Mouse (Mus musculus): ENCODE measurements around the gene Nudt13. TPM values are rescaled to one million over a fixed set of nuclear protein-coding genes. Genes with fewer than 3 reads are reported as not detected.
A peak's percentile ranks its signal among the peaks of the same experiment; 100 is the strongest.
"Not testable (repeated sequence)": the region's sequence is repeated elsewhere in the genome, so short reads cannot be mapped to it uniquely, and the experiment has no call there.

The Nudt13 gene
- polyA plus RNA-seq, 1 experiment from 2014 or later, result 9.3 TPM

GRCm38 (mm10) chr14:20268421-20268820 is 26.1 kb upstream of the Nudt13 start:
- no peak overlapping the region for H3K27ac ChIP-seq (ENCODE audit: low read depth, low read length)

GRCm38 (mm10) chr14:20269082-20269809 is 25.3 kb upstream of the Nudt13 start, which contains the start of gene Kcnk16:
Kcnk16 (minus strand) TSS chr14:20269199.
- Histone ChIP-seq H3K4me3 (ENCODE audit: low read depth, low read length) (no peak within 1 kb of the TSS), H3K27me3 (ENCODE audit: control insufficient read depth, insufficient read depth, low read length) (no peaks in the 10 kb centered on the region), H3K4me2 (replicated peaks; ENCODE audit: low read depth, low read length) (no peak within 1 kb of the TSS), H3K9me3 (ENCODE audit: control insufficient read depth, low read length) (no peaks in the 10 kb centered on the region), H3K4me1 (replicated peaks; ENCODE audit: control insufficient read depth, insufficient read depth, low read length) (no peaks in the 10 kb centered on the region), H3K9ac (ENCODE audit: low read depth, low read length) (no peak within 1 kb of the TSS), H3K27ac (ENCODE audit: low read depth, low read length) (no peak within 1 kb of the TSS), H3K36me3 (ENCODE audit: control insufficient read depth, insufficient read depth, low read length) (no peaks in the 10 kb centered on the region)
- DNase-seq (ENCODE audit: low spot score), result no peak
- 78% methylated on average over 6 of the region's 6 CpGs for WGBS
- no peak for ATAC-seq (ENCODE audit: low FRiP score)

More at GRCm38 (mm10) chr14:20268421-20268820, 26.1 kb upstream of the Nudt13 start:
- Histone ChIP-seq H3K9ac (ENCODE audit: low read depth, low read length) (no peak overlapping the region), H3K4me2 (replicated peaks; ENCODE audit: low read depth, low read length) (no peak overlapping the region), H3K9me3 (ENCODE audit: control insufficient read depth, low read length) (no peaks in the 10 kb centered on the region), H3K36me3 (ENCODE audit: control insufficient read depth, insufficient read depth, low read length) (no peaks in the 10 kb centered on the region), H3K27me3 (ENCODE audit: control insufficient read depth, insufficient read depth, low read length) (no peaks in the 10 kb centered on the region), H3K4me1 (replicated peaks; ENCODE audit: control insufficient read depth, insufficient read depth, low read length) (no peaks in the 10 kb centered on the region), H3K4me3 (ENCODE audit: low read depth, low read length) (no peak overlapping the region)
- ATAC-seq (ENCODE audit: low FRiP score), result no peak
- WGBS, result 90% methylated on average over 6 of the region's 6 CpGs
- DNase-seq (ENCODE audit: low spot score), result no peak

GRCm38 (mm10) chr14:20291391-20291790 is 3.1 kb upstream of the Nudt13 start:
- Histone ChIP-seq H3K4me3 (ENCODE audit: low read depth, low read length) (no peak overlapping the region), H3K27me3 (ENCODE audit: control insufficient read depth, insufficient read depth, low read length) (no peaks in the 10 kb centered on the region), H3K4me2 (replicated peaks; ENCODE audit: low read depth, low read length) (no peak overlapping the region), H3K36me3 (ENCODE audit: control insufficient read depth, insufficient read depth, low read length) (no peaks in the 10 kb centered on the region), H3K4me1 (replicated peaks; ENCODE audit: control insufficient read depth, insufficient read depth, low read length) (no peaks in the 10 kb centered on the region), H3K9me3 (ENCODE audit: control insufficient read depth, low read length) (no peaks in the 10 kb centered on the region), H3K9ac (ENCODE audit: low read depth, low read length) (no peak overlapping the region), H3K27ac (ENCODE audit: low read depth, low read length) (no peak overlapping the region)
- ATAC-seq (ENCODE audit: low FRiP score) (no peak), DNase-seq (ENCODE audit: low spot score) (no peak)
- WGBS, result 63% methylated on average over 4 of the region's 4 CpGs

- ATAC-seq (ENCODE audit: low FRiP score), result no peak
- H3K4me3 ChIP-seq (ENCODE audit: low read depth, low read length), result peak overlapping the region; percentile 40
- peak overlapping the region; percentile 47 for H3K4me2 ChIP-seq (replicated peaks; ENCODE audit: low read depth, low read length)
- H3K9ac ChIP-seq (ENCODE audit: low read depth, low read length), result peak overlapping the region; percentile 51; the same call in 1 of the 2 replicates
- DNase-seq (ENCODE audit: low spot score), result peak; percentile 3
- H3K9me3 ChIP-seq (ENCODE audit: control insufficient read depth, low read length), result no peaks in the 10 kb centered on the region
- no peaks in the 10 kb centered on the region for H3K4me1 ChIP-seq (replicated peaks; ENCODE audit: control insufficient read depth, insufficient read depth, low read length)
- 58% methylated on average over 8 of the region's 8 CpGs for WGBS
- H3K36me3 ChIP-seq (ENCODE audit: control insufficient read depth, insufficient read depth, low read length), result no peaks in the 10 kb centered on the region
- no peaks in the 10 kb centered on the region for H3K27me3 ChIP-seq (ENCODE audit: control insufficient read depth, insufficient read depth, low read length)
- H3K27ac ChIP-seq (ENCODE audit: low read depth, low read length), result no peak overlapping the region
Measured at GRCm38 (mm10) chr14:20294947-20295346, 450 bp downstream of the Nudt13 start.

- DNase-seq (ENCODE audit: low spot score) (no peak), ATAC-seq (ENCODE audit: low FRiP score) (no peak)
- WGBS, result 81% methylated on average over 3 of the region's 3 CpGs
- no peak overlapping the region for H3K9ac ChIP-seq (ENCODE audit: low read depth, low read length)
- no peak overlapping the region for H3K4me2 ChIP-seq (replicated peaks; ENCODE audit: low read depth, low read length)
- H3K27ac ChIP-seq (ENCODE audit: low read depth, low read length), result no peak overlapping the region
- H3K27me3 ChIP-seq (ENCODE audit: control insufficient read depth, insufficient read depth, low read length), result no peaks in the 10 kb centered on the region
- no peak overlapping the region for H3K4me3 ChIP-seq (ENCODE audit: low read depth, low read length)
- H3K4me1 ChIP-seq (replicated peaks; ENCODE audit: control insufficient read depth, insufficient read depth, low read length), result no peaks in the 10 kb centered on the region
- no peaks in the 10 kb centered on the region for H3K9me3 ChIP-seq (ENCODE audit: control insufficient read depth, low read length)
- H3K36me3 ChIP-seq (ENCODE audit: control insufficient read depth, insufficient read depth, low read length), result no peaks in the 10 kb centered on the region
Measured at GRCm38 (mm10) chr14:20297616-20298015, 3.1 kb downstream of the Nudt13 start.

GRCm38 (mm10) chr14:20298131-20298530 is 3.6 kb downstream of the Nudt13 start:
- H3K9ac ChIP-seq (ENCODE audit: low read depth, low read length), result no peak overlapping the region
- WGBS, result 87% methylated on average over 3 of the region's 3 CpGs
- H3K9me3 ChIP-seq (ENCODE audit: control insufficient read depth, low read length), result no peaks in the 10 kb centered on the region
- H3K4me3 ChIP-seq (ENCODE audit: low read depth, low read length), result no peak overlapping the region
- ATAC-seq (ENCODE audit: low FRiP score) (no peak), DNase-seq (ENCODE audit: low spot score) (no peak)
- H3K27ac ChIP-seq (ENCODE audit: low read depth, low read length), result no peak overlapping the region
- H3K4me1 ChIP-seq (replicated peaks; ENCODE audit: control insufficient read depth, insufficient read depth, low read length), result no peaks in the 10 kb centered on the region
- H3K36me3 ChIP-seq (ENCODE audit: control insufficient read depth, insufficient read depth, low read length), result no peaks in the 10 kb centered on the region
- H3K27me3 ChIP-seq (ENCODE audit: control insufficient read depth, insufficient read depth, low read length), result no peaks in the 10 kb centered on the region
- H3K4me2 ChIP-seq (replicated peaks; ENCODE audit: low read depth, low read length), result no peak overlapping the region

- ATAC-seq (ENCODE audit: low FRiP score); H3K4me3 ChIP-seq (ENCODE audit: low read depth, low read length); H3K27ac ChIP-seq (ENCODE audit: low read depth, low read length); H3K9ac ChIP-seq (ENCODE audit: low read depth, low read length); H3K9me3 ChIP-seq (ENCODE audit: control insufficient read depth, low read length); H3K27me3 ChIP-seq (ENCODE audit: control insufficient read depth, insufficient read depth, low read length); H3K4me2 ChIP-seq (replicated peaks; ENCODE audit: low read depth, low read length); H3K4me1 ChIP-seq (replicated peaks; ENCODE audit: control insufficient read depth, insufficient read depth, low read length); DNase-seq (ENCODE audit: low spot score); H3K36me3 ChIP-seq (ENCODE audit: control insufficient read depth, insufficient read depth, low read length): not testable (repeated sequence)
- WGBS, result 86% methylated on average over 2 of the region's 2 CpGs
Measured at GRCm38 (mm10) chr14:20305085-20305484, 10.6 kb downstream of the Nudt13 start.

- no peak overlapping the region for H3K9ac ChIP-seq (ENCODE audit: low read depth, low read length)
- H3K27ac ChIP-seq (ENCODE audit: low read depth, low read length), result no peak overlapping the region
- no peaks in the 10 kb centered on the region for H3K27me3 ChIP-seq (ENCODE audit: control insufficient read depth, insufficient read depth, low read length)
- no peaks in the 10 kb centered on the region for H3K4me1 ChIP-seq (replicated peaks; ENCODE audit: control insufficient read depth, insufficient read depth, low read length)
- no peaks in the 10 kb centered on the region for H3K36me3 ChIP-seq (ENCODE audit: control insufficient read depth, insufficient read depth, low read length)
- H3K9me3 ChIP-seq (ENCODE audit: control insufficient read depth, low read length), result no peaks in the 10 kb centered on the region
- H3K4me2 ChIP-seq (replicated peaks; ENCODE audit: low read depth, low read length), result no peak overlapping the region
- no peak for DNase-seq (ENCODE audit: low spot score)
- ATAC-seq (ENCODE audit: low FRiP score), result no peak
- 89% methylated on average over 1 of the region's 1 CpGs for WGBS
- H3K4me3 ChIP-seq (ENCODE audit: low read depth, low read length), result no peak overlapping the region
Measured at GRCm38 (mm10) chr14:20315137-20315536, 20.6 kb downstream of the Nudt13 start.

GRCm38 (mm10) chr14:20319420-20319819 is 24.9 kb downstream of the Nudt13 start:
- Histone ChIP-seq H3K27me3 (ENCODE audit: control insufficient read depth, insufficient read depth, low read length) (no peaks in the 10 kb centered on the region), H3K9ac (ENCODE audit: low read depth, low read length) (no peak overlapping the region), H3K4me3 (ENCODE audit: low read depth, low read length) (no peak overlapping the region), H3K4me2 (replicated peaks; ENCODE audit: low read depth, low read length) (no peak overlapping the region), H3K9me3 (ENCODE audit: control insufficient read depth, low read length) (no peaks in the 10 kb centered on the region), H3K27ac (ENCODE audit: low read depth, low read length) (no peak overlapping the region), H3K36me3 (ENCODE audit: control insufficient read depth, insufficient read depth, low read length) (no peaks in the 10 kb centered on the region), H3K4me1 (replicated peaks; ENCODE audit: control insufficient read depth, insufficient read depth, low read length) (no peaks in the 10 kb centered on the region)
- DNase-seq (ENCODE audit: low spot score), result peak; percentile 54
- ATAC-seq (ENCODE audit: low FRiP score), result no peak
- 83% methylated on average over 3 of the region's 3 CpGs for WGBS
